11 mouse cellular contexts compared by ENCODE assay signal in the genomic region with DNA sequence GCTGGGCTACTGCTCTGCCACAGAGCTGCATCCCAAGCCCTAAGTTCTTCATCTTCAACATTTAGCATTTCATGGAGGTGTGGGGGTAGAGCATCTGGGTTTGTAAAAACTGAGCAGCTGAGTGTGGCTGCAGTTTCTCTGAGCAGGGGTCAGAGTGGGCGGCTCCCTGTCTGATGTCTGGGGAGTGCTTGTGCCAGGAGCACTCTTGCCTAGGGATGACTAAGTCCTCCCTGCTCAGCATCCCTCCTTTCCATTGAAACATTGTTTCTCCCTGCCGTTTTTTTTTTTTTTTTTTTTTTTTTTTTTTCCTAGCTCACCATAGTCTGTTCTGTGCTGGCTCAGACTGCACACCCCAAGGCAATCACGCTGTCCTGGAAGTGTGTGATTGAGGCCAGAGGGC. TPM values are rescaled to one million over a fixed set of nuclear protein-coding genes. Genes with fewer than 3 reads are reported as not detected.
DNase-seq lines count a peak whose midpoint lies in the region; ATAC-seq and TF ChIP-seq lines count a peak whose summit lies in the region.
"Had no signal": no experiment of that assay in that cellular context is flagged by ENCODE, and none has a peak within 500 bp of the region (broad histone marks: within the 10 kb centered on the region; RNA-seq: fewer than 3 reads in every experiment).

No protein-coding gene starts in this region.

- H3K4me2 ChIP-seq in forebrain, embryonic 16.5 days (ENCODE audit: low read length) = no peak overlapping the region
- no peak overlapping the region for H3K4me2 ChIP-seq in liver, postnatal 0 days (ENCODE audit: low read depth, low read length)
- no peak overlapping the region for H3K4me2 ChIP-seq in liver, embryonic 12.5 days
- H3K4me2 ChIP-seq in forebrain, embryonic 14.5 days (ENCODE audit: low read length) = no peak overlapping the region

- ATAC-seq in forebrain, embryonic 16.5 days = no peak
- no peak for ATAC-seq in liver, postnatal 0 days
- ATAC-seq in liver, embryonic 12.5 days = no peak
- ATAC-seq in forebrain, embryonic 14.5 days = no peak

- no peak overlapping the region for H3K4me3 ChIP-seq in forebrain, embryonic 10.5 days
- no peak overlapping the region for H3K4me3 ChIP-seq in forebrain, embryonic 16.5 days (replicated peaks; ENCODE audit: low read length)
- no peak overlapping the region for H3K4me3 ChIP-seq in liver, postnatal 0 days (ENCODE audit: low read depth, low read length)
- no peak overlapping the region for H3K4me3 ChIP-seq in liver, embryonic 12.5 days
- H3K4me3 ChIP-seq in forebrain, embryonic 14.5 days (ENCODE audit: low read depth, low read length) = no peak overlapping the region
- H3K4me3 ChIP-seq in olfactory bulb, adult 2 months (ENCODE audit: insufficient read depth, low read depth, low read length) = no peak overlapping the region

- peaks cover 85% of the 10 kb centered on the region for H3K4me1 ChIP-seq in forebrain, embryonic 10.5 days
- peaks cover 49% of the 10 kb centered on the region for H3K4me1 ChIP-seq in forebrain, embryonic 16.5 days (replicated peaks; ENCODE audit: control insufficient read depth, insufficient read depth, low read length)
- peaks cover 45% of the 10 kb centered on the region for H3K4me1 ChIP-seq in liver, postnatal 0 days (ENCODE audit: insufficient read depth)
- peaks cover 56% of the 10 kb centered on the region for H3K4me1 ChIP-seq in liver, embryonic 12.5 days
- peaks cover 33% of the 10 kb centered on the region for H3K4me1 ChIP-seq in forebrain, embryonic 14.5 days (ENCODE audit: control insufficient read depth, insufficient read depth, low read length)
- H3K4me1 ChIP-seq in olfactory bulb, adult 2 months (ENCODE audit: control insufficient read depth, insufficient read depth, low read length) = peaks cover 48% of the 10 kb centered on the region

- H3K9ac ChIP-seq in forebrain, embryonic 16.5 days (replicated peaks; ENCODE audit: low read depth, low read length) = no peak overlapping the region
- H3K9ac ChIP-seq in liver, postnatal 0 days (replicated peaks) = no peak overlapping the region
- H3K9ac ChIP-seq in liver, embryonic 12.5 days = no peak overlapping the region
- H3K9ac ChIP-seq in forebrain, embryonic 14.5 days (ENCODE audit: low read length) = 0 out of 2 replicates have a peak overlapping the region, but pooled peaks have one; percentile 22

- H3K36me3 ChIP-seq in forebrain, embryonic 10.5 days (replicated peaks) = peaks cover 7% of the 10 kb centered on the region
- no peaks in the 10 kb centered on the region for H3K36me3 ChIP-seq in forebrain, embryonic 16.5 days (ENCODE audit: control insufficient read depth, insufficient read depth)
- H3K36me3 ChIP-seq in liver, postnatal 0 days (replicated peaks; ENCODE audit: insufficient read depth, low read length) = no peaks in the 10 kb centered on the region
- H3K36me3 ChIP-seq in liver, embryonic 12.5 days = no peaks in the 10 kb centered on the region
- H3K36me3 ChIP-seq in forebrain, embryonic 14.5 days (ENCODE audit: control insufficient read depth, insufficient read depth, low read length) = no peaks in the 10 kb centered on the region

- 39% methylated on average over 3 of the region's 3 CpGs for WGBS in forebrain, embryonic 10.5 days
- WGBS in forebrain, embryonic 16.5 days = 25% methylated on average over 3 of the region's 3 CpGs
- WGBS in liver, postnatal 0 days (ENCODE audit: insufficient replicate concordance) = 54% methylated on average over 2 of the region's 3 CpGs
- WGBS in liver, embryonic 12.5 days (ENCODE audit: insufficient replicate concordance) = 52% methylated on average over 3 of the region's 3 CpGs
- 30% methylated on average over 3 of the region's 3 CpGs for WGBS in forebrain, embryonic 14.5 days
- 14% methylated on average over 3 of the region's 3 CpGs for WGBS in olfactory bulb, adult 2 months

- no peak for TF ChIP-seq CTCF in liver, postnatal 0 days (IDR thresholded peaks at IDR 0.05; ENCODE audit: low read depth)
- TF ChIP-seq CTCF in olfactory bulb, adult 2 months (IDR thresholded peaks at IDR 0.05; ENCODE audit: insufficient read depth, low read depth, low read length) = no peak

- no peaks in the 10 kb centered on the region for H3K27me3 ChIP-seq in forebrain, embryonic 10.5 days (ENCODE audit: poor library complexity, severe bottlenecking)
- no peaks in the 10 kb centered on the region for H3K27me3 ChIP-seq in forebrain, embryonic 16.5 days (replicated peaks; ENCODE audit: control insufficient read depth, insufficient read depth, low read length)
- no peaks in the 10 kb centered on the region for H3K27me3 ChIP-seq in liver, postnatal 0 days (ENCODE audit: insufficient read depth, low read length)
- no peaks in the 10 kb centered on the region for H3K27me3 ChIP-seq in liver, embryonic 12.5 days (replicated peaks)
- no peaks in the 10 kb centered on the region for H3K27me3 ChIP-seq in forebrain, embryonic 14.5 days (replicated peaks; ENCODE audit: control insufficient read depth, insufficient read depth, low read length)

- DNase-seq in forebrain, embryonic 10.5 days (ENCODE audit: extremely low spot score, low spot score) = peak; percentile 14
- no peak for DNase-seq in liver, postnatal 0 days
- DNase-seq in forebrain, embryonic 14.5 days (ENCODE audit: low spot score) = no peak
- no peak for DNase-seq in T-cell, adult 2 months (ENCODE audit: low spot score)
- no peak for DNase-seq in thymus, postnatal 0 days (ENCODE audit: low spot score)
- DNase-seq: cerebellum, adult 9-11 months; kidney, postnatal 36 days; lung, adult 2 months had no signal

- TF ChIP-seq POLR2A in olfactory bulb, adult 2 months (IDR thresholded peaks at IDR 0.05; ENCODE audit: insufficient read depth, low read depth, low read length) = no peak

- no peaks in the 10 kb centered on the region for H3K9me3 ChIP-seq in forebrain, embryonic 10.5 days
- no peaks in the 10 kb centered on the region for H3K9me3 ChIP-seq in forebrain, embryonic 16.5 days (ENCODE audit: control insufficient read depth, low read length)
- H3K9me3 ChIP-seq in liver, postnatal 0 days (ENCODE audit: low read length) = no peaks in the 10 kb centered on the region
- no peaks in the 10 kb centered on the region for H3K9me3 ChIP-seq in liver, embryonic 12.5 days (replicated peaks)
- no peaks in the 10 kb centered on the region for H3K9me3 ChIP-seq in forebrain, embryonic 14.5 days (replicated peaks; ENCODE audit: control insufficient read depth, low read length)

- peak overlapping the region; percentile 73 for H3K27ac ChIP-seq in forebrain, embryonic 10.5 days
- H3K27ac ChIP-seq in forebrain, embryonic 16.5 days (ENCODE audit: low read length) = no peak overlapping the region; the same call in 1 of the 2 replicates
- H3K27ac ChIP-seq in liver, postnatal 0 days (ENCODE audit: low read depth) = 0 out of 2 replicates have a peak overlapping the region, but pooled peaks have one; percentile 59
- no peak overlapping the region for H3K27ac ChIP-seq in liver, embryonic 12.5 days
- peak overlapping the region; percentile 6; the same call in 1 of the 2 replicates for H3K27ac ChIP-seq in forebrain, embryonic 14.5 days (ENCODE audit: low read depth, low read length)
- H3K27ac ChIP-seq in olfactory bulb, adult 2 months (ENCODE audit: insufficient read depth, low read depth, low read length) = 0 out of 2 replicates have a peak overlapping the region, but pooled peaks have one; percentile 59

- no peak for TF ChIP-seq EP300 in liver, postnatal 0 days (IDR thresholded peaks at IDR 0.05; ENCODE audit: low read depth)

RNA-seq across cellular contexts. Expression of a gene that starts 53.3 kb away (rescaled TPM):
- polyA plus RNA-seq in forebrain, embryonic 10.5 days (2016; fragmentation: Nextera tagmentation; extraction: Ambion mirVana) = 24.7 and 27.4 TPM in 2 replicates
- 85.1 and 92.2 TPM in 2 replicates for polyA plus RNA-seq in forebrain, embryonic 16.5 days (2015; fragmentation: Nextera tagmentation; extraction: Ambion mirVana)
- 4.9 and 5.1 TPM in 2 replicates for polyA plus RNA-seq in liver, postnatal 0 days (2015; fragmentation: Nextera tagmentation; extraction: Ambion mirVana)
- polyA plus RNA-seq in liver, embryonic 12.5 days (2016; fragmentation: Nextera tagmentation; extraction: Ambion mirVana) = 10.3 and 11.0 TPM in 2 replicates
- polyA plus RNA-seq in forebrain, embryonic 14.5 days (2014; fragmentation: Nextera tagmentation; extraction: Ambion mirVana) = 40.3 and 58.5 TPM in 2 replicates
- not detected in 2 replicates for polyA plus RNA-seq in olfactory bulb, adult 2 months (2012; ENCODE audit: insufficient read depth, insufficient read length, low replicate concordance, missing spikeins)
- 17.0 and 22.6 TPM in 2 replicates for polyA plus RNA-seq in thymus, postnatal 0 days (2015; fragmentation: Nextera tagmentation; extraction: Ambion mirVana)

Comparison
In these comparisons a context has a peak if more than half of its experiments do, and no peak if none do; other contexts are left out.
1. H3K27ac ChIP-seq: peak in forebrain, embryonic 10.5 days (single experiment), liver, postnatal 0 days (single experiment), forebrain, embryonic 14.5 days (single experiment) and olfactory bulb, adult 2 months (single experiment); none in forebrain, embryonic 16.5 days (single experiment) and liver, embryonic 12.5 days (single experiment).